Mouse (Mus musculus) bone marrow, adult 2 months (tissue): ENCODE results near the gene Odf3l1.

Experiments
- CTCF ChIP-seq: fragments of 200-500 bp; IDR thresholded peaks from 2 replicates; pipeline ENCODE4 v1.5.1; 2011; ENCODE audit warnings: low read length, control low read depth; ENCODE audit not compliant: control insufficient read depth, insufficient read depth
- POLR2A ChIP-seq: fragments of 200-500 bp; IDR thresholded peaks from 2 replicates; pipeline ENCODE4 v1.6.1; 2011; ENCODE audit warnings: low read depth, mild to moderate bottlenecking, control low read depth, low read length, borderline replicate concordance; ENCODE audit not compliant: control insufficient read depth

GRCm38 (mm10) chr9:56847523-56847922 is 17.0 kb downstream of the Odf3l1 start:
- no peak for TF ChIP-seq POLR2A
- TF ChIP-seq CTCF, result peak; percentile 76
